ENCODE assay signal across 16 mouse cellular contexts in genomic region chr4:45824761-45825556, GRCm38 (mm10). TPM values are rescaled to one million over a fixed set of nuclear protein-coding genes. Genes with fewer than 3 reads are reported as not detected.
DNase-seq lines count a peak whose midpoint lies in the region; ATAC-seq and TF ChIP-seq lines count a peak whose summit lies in the region.
"Had no signal": no experiment of that assay in that cellular context is flagged by ENCODE, and none has a peak within 500 bp of the region (broad histone marks: within the 10 kb centered on the region; RNA-seq: fewer than 3 reads in every experiment).

No protein-coding gene starts in this region.

- H3K27ac ChIP-seq in heart, embryonic 10.5 days = peak overlapping the region; percentile 85
- H3K27ac ChIP-seq in forebrain, embryonic 13.5 days = peak overlapping the region; percentile 98
- peak overlapping the region; percentile 88 for H3K27ac ChIP-seq in hindbrain, embryonic 16.5 days (ENCODE audit: low read depth, low read length)
- peak overlapping the region; percentile 72 for H3K27ac ChIP-seq in midbrain, postnatal 0 days (ENCODE audit: low read depth, low read length)
- H3K27ac ChIP-seq: liver, embryonic 13.5 days had no signal

- H3K36me3 ChIP-seq in heart, embryonic 10.5 days = peaks cover 2% of the 10 kb centered on the region; the same call in 1 of the 2 replicates
- peaks cover 17% of the 10 kb centered on the region for H3K36me3 ChIP-seq in forebrain, embryonic 13.5 days (ENCODE audit: poor library complexity, severe bottlenecking)
- H3K36me3 ChIP-seq in hindbrain, embryonic 16.5 days (ENCODE audit: control insufficient read depth, insufficient read depth, low read length) = no peaks in the 10 kb centered on the region
- H3K36me3 ChIP-seq in midbrain, postnatal 0 days (ENCODE audit: insufficient read depth, low read length) = no peaks in the 10 kb centered on the region
- H3K36me3 ChIP-seq: liver, embryonic 13.5 days had no signal

- no peak for TF ChIP-seq CTCF in midbrain, postnatal 0 days (IDR thresholded peaks at IDR 0.05)

- no peak for DNase-seq in heart, embryonic 10.5 days (ENCODE audit: low spot score)
- DNase-seq in heart, postnatal 36 days = no peak
- DNase-seq in midbrain, postnatal 0 days (ENCODE audit: low spot score) = no peak
- DNase-seq in cerebellum, adult 11 months = no peak
- DNase-seq in embryo, embryonic 11 days = no peak
- DNase-seq in frontal cortex, postnatal 36 days (ENCODE audit: low spot score in 2 of 2) = no peak
- DNase-seq: adrenal gland, adult 8-10 months; gastrocnemius, postnatal 36 days; kidney, adult 9 months; liver, embryonic 13.5 days; lung, postnatal 14 days; thymus, adult 2 months had no signal

- WGBS in heart, embryonic 10.5 days = 25% methylated on average over 14 of the region's 14 CpGs
- WGBS in forebrain, embryonic 13.5 days = 19% methylated on average over 14 of the region's 14 CpGs
- 21% methylated on average over 14 of the region's 14 CpGs for WGBS in hindbrain, embryonic 16.5 days
- 18% methylated on average over 14 of the region's 14 CpGs for WGBS in midbrain, postnatal 0 days

- peak overlapping the region; percentile 66 for H3K4me3 ChIP-seq in heart, embryonic 10.5 days
- peak overlapping the region; percentile 73 for H3K4me3 ChIP-seq in forebrain, embryonic 13.5 days
- H3K4me3 ChIP-seq in hindbrain, embryonic 16.5 days (ENCODE audit: low read length) = peak overlapping the region; percentile 66
- H3K4me3 ChIP-seq in midbrain, postnatal 0 days (ENCODE audit: low read depth, low read length) = peak overlapping the region; percentile 55
- H3K4me3 ChIP-seq: liver, embryonic 13.5 days had no signal

- H3K9ac ChIP-seq in forebrain, embryonic 13.5 days = peak overlapping the region; percentile 99
- H3K9ac ChIP-seq in hindbrain, embryonic 16.5 days (ENCODE audit: low read depth, low read length) = peak overlapping the region; percentile 52
- peak overlapping the region; percentile 42; the same call in 1 of the 2 replicates for H3K9ac ChIP-seq in midbrain, postnatal 0 days (replicated peaks; ENCODE audit: low read length, poor library complexity, severe bottlenecking)
- H3K9ac ChIP-seq: liver, embryonic 13.5 days had no signal

- H3K9me3 ChIP-seq in heart, embryonic 10.5 days = no peaks in the 10 kb centered on the region
- no peaks in the 10 kb centered on the region for H3K9me3 ChIP-seq in forebrain, embryonic 13.5 days (replicated peaks)
- no peaks in the 10 kb centered on the region for H3K9me3 ChIP-seq in hindbrain, embryonic 16.5 days (ENCODE audit: control insufficient read depth, low read length)
- H3K9me3 ChIP-seq in midbrain, postnatal 0 days (ENCODE audit: low read length) = no peaks in the 10 kb centered on the region
- H3K9me3 ChIP-seq: liver, embryonic 13.5 days had no signal

- peaks cover 68% of the 10 kb centered on the region for H3K4me1 ChIP-seq in heart, embryonic 10.5 days
- peaks cover 89% of the 10 kb centered on the region for H3K4me1 ChIP-seq in forebrain, embryonic 13.5 days
- peaks cover 34% of the 10 kb centered on the region for H3K4me1 ChIP-seq in hindbrain, embryonic 16.5 days (ENCODE audit: control insufficient read depth, insufficient read depth, low read depth, low read length)
- peaks cover 3% of the 10 kb centered on the region; the same call in 1 of the 2 replicates for H3K4me1 ChIP-seq in midbrain, postnatal 0 days (ENCODE audit: insufficient read depth, low read length)
- H3K4me1 ChIP-seq: liver, embryonic 13.5 days had no signal

- ATAC-seq in forebrain, embryonic 13.5 days = no peak
- peak; percentile 3; the same call in 1 of the 2 replicates for ATAC-seq in hindbrain, embryonic 16.5 days
- no peak for ATAC-seq in midbrain, postnatal 0 days (ENCODE audit: low FRiP score)

- peaks cover 79% of the 10 kb centered on the region for H3K27me3 ChIP-seq in heart, embryonic 10.5 days (ENCODE audit: insufficient read depth, poor library complexity, severe bottlenecking)
- H3K27me3 ChIP-seq in forebrain, embryonic 13.5 days = peaks cover 24% of the 10 kb centered on the region
- H3K27me3 ChIP-seq in hindbrain, embryonic 16.5 days (replicated peaks; ENCODE audit: control insufficient read depth, insufficient read depth, low read length) = peaks cover 6% of the 10 kb centered on the region
- peaks cover 6% of the 10 kb centered on the region; the same call in 1 of the 2 replicates for H3K27me3 ChIP-seq in midbrain, postnatal 0 days (ENCODE audit: insufficient read depth, low read length)

- H3K4me2 ChIP-seq in forebrain, embryonic 13.5 days = peak overlapping the region; percentile 69
- H3K4me2 ChIP-seq in hindbrain, embryonic 16.5 days (ENCODE audit: low read length) = peak overlapping the region; percentile 73
- H3K4me2 ChIP-seq in midbrain, postnatal 0 days (ENCODE audit: low read depth, low read length, poor library complexity, severe bottlenecking) = peak overlapping the region; percentile 69
- H3K4me2 ChIP-seq: liver, embryonic 13.5 days had no signal

- intact Hi-C loops in heart, postnatal 36 days (cut with DNase I) = no loop called here

RNA-seq across cellular contexts. Expression of gene Igfbpl1, which starts 1.8 kb away (rescaled TPM):
- polyA plus RNA-seq in heart, embryonic 10.5 days (2016; fragmentation: Nextera tagmentation; extraction: Ambion mirVana) = 7.4 and 15.7 TPM in 2 replicates
- under 1 TPM; 0.35 to 0.53 TPM for total RNA-seq in heart, postnatal 36 days (2021)
- polyA plus RNA-seq in forebrain, embryonic 13.5 days (2015; fragmentation: Nextera tagmentation; extraction: Ambion mirVana) = 78.5 and 86.8 TPM in 2 replicates
- polyA plus RNA-seq in hindbrain, embryonic 16.5 days (2015; fragmentation: Nextera tagmentation; extraction: Ambion mirVana) = 20.2 and 27.3 TPM in 2 replicates
- 36.5 and 51.6 TPM in 2 replicates for total RNA-seq in midbrain, postnatal 0 days (2014; rRNA removed)
- polyA plus RNA-seq in midbrain, postnatal 0 days (2015; fragmentation: Nextera tagmentation; extraction: Ambion mirVana) = 8.5 and 10.3 TPM in 2 replicates
- total RNA-seq: gastrocnemius, postnatal 36 days had no signal

RNA-seq across cellular contexts. Expression of gene Stra6l, which starts 23.5 kb away (rescaled TPM):
- polyA plus RNA-seq in heart, embryonic 10.5 days (2016; fragmentation: Nextera tagmentation; extraction: Ambion mirVana) = 0.21 and 0.55 TPM in 2 replicates
- not detected for total RNA-seq in heart, postnatal 36 days (2021)
- 1.1 and 1.5 TPM in 2 replicates for polyA plus RNA-seq in forebrain, embryonic 13.5 days (2015; fragmentation: Nextera tagmentation; extraction: Ambion mirVana)
- polyA plus RNA-seq in hindbrain, embryonic 16.5 days (2015; fragmentation: Nextera tagmentation; extraction: Ambion mirVana) = 0.29 and 0.36 TPM in 2 replicates
- 0.71 and 1.4 TPM in 2 replicates for total RNA-seq in midbrain, postnatal 0 days (2014; rRNA removed)
- 0.46 and 0.56 TPM in 2 replicates for polyA plus RNA-seq in midbrain, postnatal 0 days (2015; fragmentation: Nextera tagmentation; extraction: Ambion mirVana)
- total RNA-seq: gastrocnemius, postnatal 36 days; layer of hippocampus, adult 18-20 months; left cerebral cortex, postnatal 14 days had no signal

RNA-seq across cellular contexts. Expression of gene Aldh1b1, which starts 26.1 kb away (rescaled TPM):
- 46.1 and 80.9 TPM in 2 replicates for polyA plus RNA-seq in heart, embryonic 10.5 days (2016; fragmentation: Nextera tagmentation; extraction: Ambion mirVana)
- total RNA-seq in heart, postnatal 36 days (2021) = 10 to 100 TPM; 12.4 to 13.0 TPM
- 14.7 and 17.6 TPM in 2 replicates for polyA plus RNA-seq in forebrain, embryonic 13.5 days (2015; fragmentation: Nextera tagmentation; extraction: Ambion mirVana)
- polyA plus RNA-seq in hindbrain, embryonic 16.5 days (2015; fragmentation: Nextera tagmentation; extraction: Ambion mirVana) = 20.8 and 22.5 TPM in 2 replicates
- 17.6 and 20.3 TPM in 2 replicates for total RNA-seq in midbrain, postnatal 0 days (2014; rRNA removed)
- polyA plus RNA-seq in midbrain, postnatal 0 days (2015; fragmentation: Nextera tagmentation; extraction: Ambion mirVana) = 22.6 and 23.6 TPM in 2 replicates

Comparison
In these comparisons a context has a peak if more than half of its experiments do, and no peak if none do; other contexts are left out.
1. H3K9ac ChIP-seq: peak in every context shown above with its lines; median percentile 99 in forebrain, embryonic 13.5 days; 52 in hindbrain, embryonic 16.5 days; 42 in midbrain, postnatal 0 days.